Mouse (Mus musculus): ENCODE measurements at regions not wholly inside any gene's neighbourhood (a gene's known extent, or its start where the extent isn't known, plus 50 kb on each side); places are given as distances from the start of the nearest gene placed in this dataset.

- no peak for DNase-seq (ENCODE audit: low read depth)
Observed at GRCm38 (mm10) chr13:19523686-19524085, 96.0 kb downstream of the Epdr1 start.

DNA sequence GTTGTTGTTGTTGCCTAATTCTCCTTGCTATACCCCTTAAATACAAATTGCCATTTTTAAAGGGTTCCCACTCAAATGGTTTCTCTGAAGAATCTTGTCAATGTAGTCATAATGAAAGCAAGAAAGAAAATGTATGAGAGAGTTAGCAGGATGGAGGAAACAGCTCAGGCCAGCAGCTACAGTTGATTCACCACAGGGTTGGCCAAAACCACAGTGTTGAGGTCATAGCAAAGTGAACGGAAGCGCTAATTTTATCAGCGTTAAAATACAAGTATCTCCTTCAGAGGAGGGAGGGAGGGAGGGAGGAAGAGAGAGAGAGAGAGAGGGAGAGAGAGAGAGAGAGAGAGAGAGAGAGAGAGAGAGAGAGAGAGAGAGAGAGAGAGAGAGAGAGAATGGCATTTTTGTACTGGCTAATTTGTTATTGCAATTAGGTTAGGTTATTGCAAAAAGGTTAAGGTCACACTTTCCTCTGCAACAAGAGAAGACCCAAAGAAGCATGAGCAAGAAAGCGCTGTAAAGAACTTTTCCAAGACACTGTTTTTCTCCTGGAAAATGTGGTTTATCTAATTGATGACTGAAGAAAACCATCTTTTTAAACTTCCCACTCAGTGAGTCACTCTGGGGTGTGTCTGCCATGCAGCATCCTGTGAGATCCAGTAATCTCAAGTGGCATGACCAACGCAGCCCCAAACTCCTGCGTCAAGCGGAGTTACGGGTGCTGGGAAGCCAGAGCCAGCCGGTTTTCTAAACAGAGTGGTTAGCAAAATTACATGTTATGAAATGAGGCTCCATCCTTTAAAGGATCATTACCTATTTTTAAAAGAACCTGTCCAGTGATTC is 101.6 kb downstream of the Epdr1 start:
- peak; percentile 16 for DNase-seq (ENCODE audit: low read depth)

GRCm38 (mm10) chr13:19514844-19515555 is 104.7 kb downstream of the Epdr1 start:
- no peak for DNase-seq (ENCODE audit: low read depth)

DNA sequence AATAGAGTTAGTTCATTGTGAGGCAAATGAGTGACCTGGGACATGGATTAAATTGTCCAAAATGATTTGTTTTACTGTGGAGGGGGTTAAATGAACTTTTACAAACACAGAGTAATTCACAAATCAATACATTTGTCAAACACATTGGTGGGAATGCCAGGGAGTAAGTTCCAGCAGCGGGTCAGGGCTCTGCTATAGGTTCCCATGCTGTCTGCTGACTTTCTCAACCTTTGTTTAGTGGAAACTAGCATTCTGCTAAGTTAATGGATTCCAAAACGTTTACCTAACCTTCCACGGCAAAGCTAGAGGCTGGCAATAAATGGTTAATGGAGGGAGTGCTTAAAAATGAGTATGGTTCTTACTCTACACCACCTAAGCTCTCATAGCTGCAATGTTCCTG is 110.9 kb upstream of the Stard3nl start:
- no peak for DNase-seq (ENCODE audit: low read depth)

- DNase-seq (ENCODE audit: low read depth), result no peak
Observed at GRCm38 (mm10) chr13:19504241-19504640, 108.6 kb upstream of the Stard3nl start.

- no peak for DNase-seq (ENCODE audit: low read depth)
Observed at GRCm38 (mm10) chr13:19482198-19482597, 86.6 kb upstream of the Stard3nl start.

DNA sequence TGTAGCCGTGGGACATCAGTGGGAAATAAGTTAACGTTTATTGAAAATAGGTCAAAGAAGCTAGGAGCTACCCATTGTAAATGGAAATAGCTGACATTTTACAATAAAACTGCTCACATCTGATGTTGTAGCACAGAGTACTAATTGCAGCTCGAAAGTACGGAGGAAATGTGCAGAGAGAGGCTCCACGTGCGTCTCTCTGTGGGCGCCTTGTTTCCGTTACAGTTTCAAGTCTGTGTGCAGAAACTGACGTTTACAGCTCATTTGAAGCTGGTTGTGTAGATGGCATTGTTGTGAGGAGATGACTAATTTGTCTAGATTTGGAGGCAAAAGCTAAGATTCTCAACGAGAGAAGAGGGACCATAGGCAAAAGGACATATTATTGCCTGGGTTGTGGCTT is 78.4 kb upstream of the Stard3nl start:
- no peak for DNase-seq (ENCODE audit: low read depth)

GRCm38 (mm10) chr13:19470729-19471128 is 75.1 kb upstream of the Stard3nl start:
- DNase-seq (ENCODE audit: low read depth), result no peak

- no peak for DNase-seq (ENCODE audit: low read depth)
Observed at GRCm38 (mm10) chr13:19466722-19467384, 71.3 kb upstream of the Stard3nl start.

GRCm38 (mm10) chr13:19462966-19463365 is 67.4 kb upstream of the Stard3nl start:
- no peak for DNase-seq (ENCODE audit: low read depth)

GRCm38 (mm10) chr13:19449387-19449786 is 53.8 kb upstream of the Stard3nl start:
- DNase-seq (ENCODE audit: low read depth), result no peak

Measured in c-Kit-positive CD71-negative TER-119-negative erythroid progenitor cells, embryonic 14.5 days (primary cell).